Mouse (Mus musculus): ENCODE measurements around the gene Mast4. TPM values are rescaled to one million over a fixed set of nuclear protein-coding genes. Genes with fewer than 3 reads are reported as not detected.

Mast4 gene
- polyA plus RNA-seq, 1 experiment from 2014 or later = 34.9 TPM

GRCm38 (mm10) chr13:102919741-102920140 lies 414.6 kb downstream of the Mast4 start:
- ATAC-seq (ENCODE audit: low FRiP score, low read depth) = no peak
- no peaks in the 10 kb centered on the region for H3K27me3 ChIP-seq
- 90% methylated on average over 7 of the region's 7 CpGs for WGBS

GRCm38 (mm10) chr13:102918616-102919015 lies 415.7 kb downstream of the Mast4 start:
- H3K27me3 ChIP-seq = no peaks in the 10 kb centered on the region
- no peak overlapping the region for H3K4me3 ChIP-seq
- H3K9me3 ChIP-seq = no peaks in the 10 kb centered on the region
- H3K27ac ChIP-seq (replicated peaks) = no peak overlapping the region
- H3K9ac ChIP-seq (replicated peaks) = no peak overlapping the region
- no peaks in the 10 kb centered on the region for H3K4me1 ChIP-seq
- no peak overlapping the region for H3K4me2 ChIP-seq (replicated peaks)
- H3K36me3 ChIP-seq = no peaks in the 10 kb centered on the region
- no peak for ATAC-seq (ENCODE audit: low FRiP score, low read depth)
- 50% methylated on average over 4 of the region's 4 CpGs for WGBS

More at GRCm38 (mm10) chr13:102919741-102920140, 414.6 kb downstream of the Mast4 start:
- Histone ChIP-seq H3K36me3 (no peaks in the 10 kb centered on the region), H3K4me2 (replicated peaks) (no peak overlapping the region), H3K4me3 (no peak overlapping the region), H3K9ac (replicated peaks) (no peak overlapping the region), H3K9me3 (no peaks in the 10 kb centered on the region), H3K4me1 (no peaks in the 10 kb centered on the region), H3K27ac (replicated peaks) (no peak overlapping the region)

- WGBS = 81% methylated on average over 1 of the region's 1 CpGs
- no peaks in the 10 kb centered on the region for H3K27me3 ChIP-seq
- H3K9me3 ChIP-seq = no peaks in the 10 kb centered on the region
- no peak overlapping the region for H3K27ac ChIP-seq (replicated peaks)
- no peak overlapping the region for H3K9ac ChIP-seq (replicated peaks)
- H3K36me3 ChIP-seq = no peaks in the 10 kb centered on the region
- H3K4me2 ChIP-seq (replicated peaks) = no peak overlapping the region
- H3K4me1 ChIP-seq = no peaks in the 10 kb centered on the region
- no peak for ATAC-seq (ENCODE audit: low FRiP score, low read depth)
- no peak overlapping the region for H3K4me3 ChIP-seq
Observed at GRCm38 (mm10) chr13:102915341-102915740, 419.0 kb downstream of the Mast4 start.

GRCm38 (mm10) chr13:102914800-102915199 lies 419.5 kb downstream of the Mast4 start:
- ATAC-seq (ENCODE audit: low FRiP score, low read depth) = no peak
- Histone ChIP-seq H3K9ac (replicated peaks) (no peak overlapping the region), H3K9me3 (no peaks in the 10 kb centered on the region)

GRCm38 (mm10) chr13:102913919-102914318 lies 420.4 kb downstream of the Mast4 start:
- H3K4me3 ChIP-seq = no peak overlapping the region
- no peaks in the 10 kb centered on the region for H3K36me3 ChIP-seq
- WGBS = 86% methylated on average over 2 of the region's 2 CpGs
- ATAC-seq (ENCODE audit: low FRiP score, low read depth) = no peak
- H3K9me3 ChIP-seq = no peaks in the 10 kb centered on the region
- H3K27ac ChIP-seq (replicated peaks) = no peak overlapping the region
- no peaks in the 10 kb centered on the region for H3K27me3 ChIP-seq
- no peak overlapping the region for H3K4me2 ChIP-seq (replicated peaks)
- no peak overlapping the region for H3K9ac ChIP-seq (replicated peaks)
- no peaks in the 10 kb centered on the region for H3K4me1 ChIP-seq

More at GRCm38 (mm10) chr13:102914800-102915199, 419.5 kb downstream of the Mast4 start:
- Histone ChIP-seq H3K27ac (replicated peaks) (no peak overlapping the region), H3K4me1 (no peaks in the 10 kb centered on the region), H3K27me3 (no peaks in the 10 kb centered on the region), H3K36me3 (no peaks in the 10 kb centered on the region), H3K4me2 (replicated peaks) (no peak overlapping the region), H3K4me3 (no peak overlapping the region)

- Histone ChIP-seq H3K9me3 (no peaks in the 10 kb centered on the region), H3K36me3 (no peaks in the 10 kb centered on the region), H3K9ac (replicated peaks) (no peak overlapping the region), H3K27me3 (no peaks in the 10 kb centered on the region), H3K27ac (replicated peaks) (no peak overlapping the region), H3K4me1 (no peaks in the 10 kb centered on the region), H3K4me2 (replicated peaks) (no peak overlapping the region), H3K4me3 (no peak overlapping the region)
- 87% methylated on average over 12 of the region's 12 CpGs for WGBS
- no peak for ATAC-seq (ENCODE audit: low FRiP score, low read depth)
Observed at GRCm38 (mm10) chr13:102912867-102913266, 421.4 kb downstream of the Mast4 start.

GRCm38 (mm10) chr13:102909654-102910418 lies 424.5 kb downstream of the Mast4 start:
- Histone ChIP-seq H3K9ac (replicated peaks) (no peak overlapping the region), H3K27ac (replicated peaks) (no peak overlapping the region), H3K36me3 (no peaks in the 10 kb centered on the region), H3K4me2 (replicated peaks) (no peak overlapping the region), H3K9me3 (no peaks in the 10 kb centered on the region), H3K4me1 (peaks cover 5% of the 10 kb centered on the region), H3K4me3 (no peak overlapping the region), H3K27me3 (no peaks in the 10 kb centered on the region)
- ATAC-seq (ENCODE audit: low FRiP score, low read depth) = no peak
- 91% methylated on average over 5 of the region's 5 CpGs for WGBS

GRCm38 (mm10) chr13:102906661-102907009 lies 427.7 kb downstream of the Mast4 start:
- Histone ChIP-seq H3K4me3 (peak overlapping the region; percentile 50), H3K36me3 (no peaks in the 10 kb centered on the region), H3K4me2 (replicated peaks) (peak overlapping the region; percentile 67), H3K4me1 (peaks cover 30% of the 10 kb centered on the region), H3K9me3 (no peaks in the 10 kb centered on the region), H3K27me3 (no peaks in the 10 kb centered on the region), H3K9ac (replicated peaks) (peak overlapping the region; percentile 54; the same call in 1 of the 2 replicates), H3K27ac (replicated peaks) (no peak overlapping the region)
- ATAC-seq (ENCODE audit: low FRiP score, low read depth) = no peak
- 6% methylated on average over 9 of the region's 9 CpGs for WGBS

- Histone ChIP-seq H3K27me3 (no peaks in the 10 kb centered on the region), H3K9me3 (no peaks in the 10 kb centered on the region), H3K27ac (replicated peaks) (peak overlapping the region; percentile 77), H3K36me3 (no peaks in the 10 kb centered on the region), H3K4me3 (peak overlapping the region; percentile 50), H3K4me1 (peaks cover 30% of the 10 kb centered on the region), H3K4me2 (replicated peaks) (peak overlapping the region; percentile 67), H3K9ac (replicated peaks) (peak overlapping the region; percentile 54)
- ATAC-seq (ENCODE audit: low FRiP score, low read depth) = peak; percentile 97
- WGBS = under 1% methylated on average over 16 of the region's 16 CpGs
Observed at GRCm38 (mm10) chr13:102906004-102906660, 428.2 kb downstream of the Mast4 start.

- Histone ChIP-seq H3K36me3 (no peaks in the 10 kb centered on the region), H3K4me2 (replicated peaks) (peak overlapping the region; percentile 67), H3K4me1 (peaks cover 37% of the 10 kb centered on the region), H3K27me3 (no peaks in the 10 kb centered on the region), H3K9me3 (no peaks in the 10 kb centered on the region), H3K27ac (replicated peaks) (peak overlapping the region; percentile 77), H3K9ac (replicated peaks) (peak overlapping the region; percentile 54), H3K4me3 (peak overlapping the region; percentile 50)
- WGBS = under 1% methylated on average over 16 of the region's 16 CpGs
- ATAC-seq (ENCODE audit: low FRiP score, low read depth) = no peak; the same call in 1 of the 2 replicates
Observed at GRCm38 (mm10) chr13:102905361-102905950, 428.8 kb downstream of the Mast4 start.

GRCm38 (mm10) chr13:102903689-102904088 lies 430.6 kb downstream of the Mast4 start:
- 84% methylated on average over 4 of the region's 4 CpGs for WGBS
- Histone ChIP-seq H3K36me3 (no peaks in the 10 kb centered on the region), H3K9ac (replicated peaks) (no peak overlapping the region), H3K27ac (replicated peaks) (no peak overlapping the region), H3K4me3 (0 out of 2 replicates have a peak overlapping the region, but pooled peaks have one; percentile 26), H3K9me3 (no peaks in the 10 kb centered on the region), H3K4me2 (replicated peaks) (peak overlapping the region; percentile 42; the same call in 1 of the 2 replicates), H3K4me1 (peaks cover 49% of the 10 kb centered on the region), H3K27me3 (no peaks in the 10 kb centered on the region)
- no peak for ATAC-seq (ENCODE audit: low FRiP score, low read depth)

- ATAC-seq (ENCODE audit: low FRiP score, low read depth) = no peak
- no peak overlapping the region for H3K27ac ChIP-seq (replicated peaks)
- no peak overlapping the region for H3K4me2 ChIP-seq (replicated peaks)
- H3K9me3 ChIP-seq = no peaks in the 10 kb centered on the region
- H3K9ac ChIP-seq (replicated peaks) = no peak overlapping the region
- no peaks in the 10 kb centered on the region for H3K27me3 ChIP-seq
- H3K4me3 ChIP-seq = no peak overlapping the region
- H3K4me1 ChIP-seq = peaks cover 52% of the 10 kb centered on the region
- 58% methylated on average over 7 of the region's 7 CpGs for WGBS
- no peaks in the 10 kb centered on the region for H3K36me3 ChIP-seq
Observed at GRCm38 (mm10) chr13:102902123-102902522, 432.2 kb downstream of the Mast4 start.

Data from midbrain, embryonic 12.5 days (tissue).